Mouse (Mus musculus): ENCODE data around the gene Catsper2. TPM values are rescaled to one million over a fixed set of nuclear protein-coding genes. Genes with fewer than 3 reads are reported as not detected.

Catsper2 gene
- polyA plus RNA-seq, 1 experiment: 5.0 TPM

GRCm38 (mm10) chr2:121354820-121355592 is 58.6 kb downstream of the Catsper2 start, which contains the start of gene Ppip5k1:
Ppip5k1 (minus strand) TSS chr2:121355396.
- DNase-seq (ENCODE audit: low read depth): peak; percentile 38

DNA sequence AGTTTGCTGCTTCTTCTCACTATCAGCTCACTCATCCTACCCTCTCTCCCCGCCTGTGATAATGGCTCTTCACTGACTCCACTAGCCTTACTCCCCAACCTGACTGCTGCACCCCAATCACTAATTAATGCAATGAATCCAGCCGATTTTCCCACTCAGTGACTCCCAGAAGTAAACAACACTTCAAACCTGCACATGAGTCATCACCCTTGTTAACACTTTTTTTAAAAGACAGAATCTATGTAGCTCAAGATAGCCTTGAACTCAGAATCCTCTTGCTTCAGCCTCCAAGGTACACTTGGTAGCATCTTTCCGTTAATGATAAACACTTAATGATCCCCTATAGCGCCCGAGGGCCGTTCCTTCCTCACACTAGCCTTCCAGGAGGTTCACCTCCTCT is 59.2 kb downstream of the Catsper2 start:
- DNase-seq (ENCODE audit: low read depth): no peak

- DNase-seq (ENCODE audit: low read depth): no peak
Measured at GRCm38 (mm10) chr2:121353156-121353555, 60.4 kb downstream of the Catsper2 start.

Other genes starting within 250 kb of the Catsper2 start
- 22.5 and 26.1 TPM in 2 replicates for gene Tubgcp4, start 243.1 kb downstream of the Catsper2 start, polyA plus RNA-seq (2012; rRNA removed)
- gene Zscan29, start 242.7 kb downstream of the Catsper2 start, polyA plus RNA-seq (2012; rRNA removed): 3.0 and 3.9 TPM in 2 replicates
- gene Trp53bp1, start 142.4 kb downstream of the Catsper2 start, polyA plus RNA-seq (2012; rRNA removed): 26.1 and 29.4 TPM in 2 replicates
- 4.0 and 5.6 TPM in 2 replicates for gene Map1a, start 124.2 kb downstream of the Catsper2 start, polyA plus RNA-seq (2012; rRNA removed)
- 45.3 and 52.8 TPM in 2 replicates for gene Ppip5k1, start 58.4 kb downstream of the Catsper2 start, polyA plus RNA-seq (2012; rRNA removed)
- gene Ckmt1, start 56.1 kb downstream of the Catsper2 start, polyA plus RNA-seq (2012; rRNA removed): 4.3 and 4.9 TPM in 2 replicates
- gene Strc, start 26.6 kb downstream of the Catsper2 start, polyA plus RNA-seq (2012; rRNA removed): 0.08 TPM in 1 of 2 replicates, not detected in the other
- gene Pdia3, start within 50 bp of the Catsper2 start, polyA plus RNA-seq (2012; rRNA removed): 473 and 744 TPM in 2 replicates
- 8.6 and 12.4 TPM in 2 replicates for gene Ell3, start 30.5 kb upstream of the Catsper2 start, polyA plus RNA-seq (2012; rRNA removed)
- 364 and 410 TPM in 2 replicates for gene Serf2, start 35.4 kb upstream of the Catsper2 start, polyA plus RNA-seq (2012; rRNA removed)
- 7.6 and 14.1 TPM in 2 replicates for gene Hypk, start 39.5 kb upstream of the Catsper2 start, polyA plus RNA-seq (2012; rRNA removed)
- 1.1 and 1.2 TPM in 2 replicates for gene Serinc4, start 43.0 kb upstream of the Catsper2 start, polyA plus RNA-seq (2012; rRNA removed)
- gene Mfap1b, start 60.3 kb upstream of the Catsper2 start, polyA plus RNA-seq (2012; rRNA removed): 5.4 and 7.4 TPM in 2 replicates
- gene Mfap1a, start 92.9 kb upstream of the Catsper2 start, polyA plus RNA-seq (2012; rRNA removed): 4.3 and 5.4 TPM in 2 replicates
- 1.9 and 2.3 TPM in 2 replicates for gene Wdr76, start 92.9 kb upstream of the Catsper2 start, polyA plus RNA-seq (2012; rRNA removed)

All from gonadal fat pad, adult 2 months (tissue).